Mouse (Mus musculus): ENCODE measurements around the gene Gm4131. TPM values are rescaled to one million over a fixed set of nuclear protein-coding genes. Genes with fewer than 3 reads are reported as not detected.
A peak's percentile ranks its signal among the peaks of the same experiment; 100 is the strongest.

Gene Gm4131
- polyA plus RNA-seq, 1 experiment from 2014 or later = not detected

- ATAC-seq (replicated peaks; ENCODE audit: low FRiP score, low TSS enrichment, low read depth) (0 out of 2 replicates have a peak, but pooled peaks have one; percentile 50), DNase-seq (ENCODE audit: low spot score) (no peak)
- Histone ChIP-seq H3K9ac (ENCODE audit: low read length) (no peak overlapping the region), H3K4me1 (replicated peaks; ENCODE audit: control insufficient read depth, insufficient read depth, low read length) (no peaks in the 10 kb centered on the region), H3K4me3 (ENCODE audit: low read depth, low read length) (no peak overlapping the region), H3K27ac (ENCODE audit: low read depth) (no peak overlapping the region), H3K9me3 (ENCODE audit: control insufficient read depth, low read length) (no peaks in the 10 kb centered on the region), H3K36me3 (ENCODE audit: control insufficient read depth, insufficient read depth, low read length) (no peaks in the 10 kb centered on the region), H3K4me2 (ENCODE audit: low read length) (no peak overlapping the region), H3K27me3 (replicated peaks; ENCODE audit: control insufficient read depth, insufficient read depth, low read length) (no peaks in the 10 kb centered on the region)
- WGBS = 23% methylated on average over 9 of the region's 9 CpGs
Observed at GRCm38 (mm10) chr14:62464966-62465365, 101.8 kb downstream of the Gm4131 start.

GRCm38 (mm10) chr14:62459541-62459940 is 107.2 kb downstream of the Gm4131 start:
- no peak overlapping the region for H3K9ac ChIP-seq (ENCODE audit: low read length)
- no peak for DNase-seq (ENCODE audit: low spot score)
- WGBS = 66% methylated on average over 11 of the region's 11 CpGs

GRCm38 (mm10) chr14:62457420-62458181 is 109.1 kb downstream of the Gm4131 start:
- H3K4me2 ChIP-seq (ENCODE audit: low read length) = peak overlapping the region; percentile 34
- no peaks in the 10 kb centered on the region for H3K36me3 ChIP-seq (ENCODE audit: control insufficient read depth, insufficient read depth, low read length)
- no peak overlapping the region for H3K9ac ChIP-seq (ENCODE audit: low read length)
- peak; percentile 75; the same call in 1 of the 2 replicates for ATAC-seq (replicated peaks; ENCODE audit: low FRiP score, low TSS enrichment, low read depth)
- no peak overlapping the region for H3K4me3 ChIP-seq (ENCODE audit: low read depth, low read length)
- H3K4me1 ChIP-seq (replicated peaks; ENCODE audit: control insufficient read depth, insufficient read depth, low read length) = no peaks in the 10 kb centered on the region
- H3K27me3 ChIP-seq (replicated peaks; ENCODE audit: control insufficient read depth, insufficient read depth, low read length) = no peaks in the 10 kb centered on the region
- 18% methylated on average over 22 of the region's 22 CpGs for WGBS
- H3K27ac ChIP-seq (ENCODE audit: low read depth) = no peak overlapping the region
- no peaks in the 10 kb centered on the region for H3K9me3 ChIP-seq (ENCODE audit: control insufficient read depth, low read length)
- DNase-seq (ENCODE audit: low spot score) = peak; percentile 91

More at GRCm38 (mm10) chr14:62459541-62459940, 107.2 kb downstream of the Gm4131 start:
- H3K27ac ChIP-seq (ENCODE audit: low read depth) = no peak overlapping the region
- no peaks in the 10 kb centered on the region for H3K27me3 ChIP-seq (replicated peaks; ENCODE audit: control insufficient read depth, insufficient read depth, low read length)
- H3K4me3 ChIP-seq (ENCODE audit: low read depth, low read length) = no peak overlapping the region
- no peaks in the 10 kb centered on the region for H3K4me1 ChIP-seq (replicated peaks; ENCODE audit: control insufficient read depth, insufficient read depth, low read length)
- H3K36me3 ChIP-seq (ENCODE audit: control insufficient read depth, insufficient read depth, low read length) = no peaks in the 10 kb centered on the region
- H3K4me2 ChIP-seq (ENCODE audit: low read length) = no peak overlapping the region
- no peaks in the 10 kb centered on the region for H3K9me3 ChIP-seq (ENCODE audit: control insufficient read depth, low read length)
- ATAC-seq (replicated peaks; ENCODE audit: low FRiP score, low TSS enrichment, low read depth) = no peak

- no peak within 1 kb of the TSS for H3K4me3 ChIP-seq (ENCODE audit: low read depth, low read length)
- DNase-seq (ENCODE audit: low spot score) (no peak), ATAC-seq (replicated peaks; ENCODE audit: low FRiP score, low TSS enrichment, low read depth) (no peak)
- H3K4me1 ChIP-seq (replicated peaks; ENCODE audit: control insufficient read depth, insufficient read depth, low read length) = no peaks in the 10 kb centered on the region
- no peaks in the 10 kb centered on the region for H3K9me3 ChIP-seq (ENCODE audit: control insufficient read depth, low read length)
- peak within 1 kb of the TSS; percentile 34 for H3K4me2 ChIP-seq (ENCODE audit: low read length)
- no peak within 1 kb of the TSS for H3K9ac ChIP-seq (ENCODE audit: low read length)
- H3K36me3 ChIP-seq (ENCODE audit: control insufficient read depth, insufficient read depth, low read length) = no peaks in the 10 kb centered on the region
- H3K27me3 ChIP-seq (replicated peaks; ENCODE audit: control insufficient read depth, insufficient read depth, low read length) = no peaks in the 10 kb centered on the region
- WGBS = 54% methylated on average over 9 of the region's 9 CpGs
- H3K27ac ChIP-seq (ENCODE audit: low read depth) = no peak within 1 kb of the TSS
Observed at GRCm38 (mm10) chr14:62456239-62456747, 110.4 kb downstream of the Gm4131 start, which contains the start of gene Gucy1b2. Gucy1b2 (minus strand) TSS chr14:62456289.

- WGBS = 60% methylated on average over 5 of the region's 5 CpGs
- Histone ChIP-seq H3K27ac (ENCODE audit: low read depth) (no peak overlapping the region), H3K36me3 (ENCODE audit: control insufficient read depth, insufficient read depth, low read length) (no peaks in the 10 kb centered on the region), H3K4me3 (ENCODE audit: low read depth, low read length) (no peak overlapping the region), H3K27me3 (replicated peaks; ENCODE audit: control insufficient read depth, insufficient read depth, low read length) (no peaks in the 10 kb centered on the region), H3K9ac (ENCODE audit: low read length) (no peak overlapping the region), H3K4me2 (ENCODE audit: low read length) (no peak overlapping the region), H3K9me3 (ENCODE audit: control insufficient read depth, low read length) (no peaks in the 10 kb centered on the region), H3K4me1 (replicated peaks; ENCODE audit: control insufficient read depth, insufficient read depth, low read length) (no peaks in the 10 kb centered on the region)
- DNase-seq (ENCODE audit: low spot score) (no peak), ATAC-seq (replicated peaks; ENCODE audit: low FRiP score, low TSS enrichment, low read depth) (no peak)
Observed at GRCm38 (mm10) chr14:62455570-62455879, 111.2 kb downstream of the Gm4131 start.

- no peak for ATAC-seq (replicated peaks; ENCODE audit: low FRiP score, low TSS enrichment, low read depth)
- WGBS = 55% methylated on average over 9 of the region's 9 CpGs
- H3K36me3 ChIP-seq (ENCODE audit: control insufficient read depth, insufficient read depth, low read length) = no peaks in the 10 kb centered on the region
- H3K4me3 ChIP-seq (ENCODE audit: low read depth, low read length) = no peak overlapping the region
- H3K4me1 ChIP-seq (replicated peaks; ENCODE audit: control insufficient read depth, insufficient read depth, low read length) = no peaks in the 10 kb centered on the region
- no peaks in the 10 kb centered on the region for H3K9me3 ChIP-seq (ENCODE audit: control insufficient read depth, low read length)
- no peak overlapping the region for H3K4me2 ChIP-seq (ENCODE audit: low read length)
- H3K27ac ChIP-seq (ENCODE audit: low read depth) = no peak overlapping the region
- no peaks in the 10 kb centered on the region for H3K27me3 ChIP-seq (replicated peaks; ENCODE audit: control insufficient read depth, insufficient read depth, low read length)
- H3K9ac ChIP-seq (ENCODE audit: low read length) = no peak overlapping the region
- DNase-seq (ENCODE audit: low spot score) = no peak
Observed at GRCm38 (mm10) chr14:62454760-62455569, 111.8 kb downstream of the Gm4131 start.

- no peaks in the 10 kb centered on the region for H3K9me3 ChIP-seq (ENCODE audit: control insufficient read depth, low read length)
- H3K36me3 ChIP-seq (ENCODE audit: control insufficient read depth, insufficient read depth, low read length) = no peaks in the 10 kb centered on the region
- ATAC-seq (replicated peaks; ENCODE audit: low FRiP score, low TSS enrichment, low read depth) = no peak
- no peak overlapping the region for H3K4me3 ChIP-seq (ENCODE audit: low read depth, low read length)
- no peaks in the 10 kb centered on the region for H3K27me3 ChIP-seq (replicated peaks; ENCODE audit: control insufficient read depth, insufficient read depth, low read length)
- H3K27ac ChIP-seq (ENCODE audit: low read depth) = no peak overlapping the region
- no peak overlapping the region for H3K9ac ChIP-seq (ENCODE audit: low read length)
- no peaks in the 10 kb centered on the region for H3K4me1 ChIP-seq (replicated peaks; ENCODE audit: control insufficient read depth, insufficient read depth, low read length)
- WGBS = 56% methylated on average over 3 of the region's 3 CpGs
- no peak overlapping the region for H3K4me2 ChIP-seq (ENCODE audit: low read length)
- no peak for DNase-seq (ENCODE audit: low spot score)
Observed at GRCm38 (mm10) chr14:62454136-62454535, 112.6 kb downstream of the Gm4131 start.

GRCm38 (mm10) chr14:62453276-62453675 is 113.4 kb downstream of the Gm4131 start:
- ATAC-seq (replicated peaks; ENCODE audit: low FRiP score, low TSS enrichment, low read depth) = no peak
- no peak overlapping the region for H3K4me3 ChIP-seq (ENCODE audit: low read depth, low read length)

More at GRCm38 (mm10) chr14:62453276-62453675, 113.4 kb downstream of the Gm4131 start:
- Histone ChIP-seq H3K36me3 (ENCODE audit: control insufficient read depth, insufficient read depth, low read length) (no peaks in the 10 kb centered on the region), H3K27ac (ENCODE audit: low read depth) (no peak overlapping the region), H3K27me3 (replicated peaks; ENCODE audit: control insufficient read depth, insufficient read depth, low read length) (no peaks in the 10 kb centered on the region), H3K4me1 (replicated peaks; ENCODE audit: control insufficient read depth, insufficient read depth, low read length) (no peaks in the 10 kb centered on the region), H3K9ac (ENCODE audit: low read length) (no peak overlapping the region), H3K9me3 (ENCODE audit: control insufficient read depth, low read length) (no peaks in the 10 kb centered on the region), H3K4me2 (ENCODE audit: low read length) (no peak overlapping the region)
- no peak for DNase-seq (ENCODE audit: low spot score)
- WGBS = 81% methylated on average over 11 of the region's 11 CpGs

Measured in intestine, embryonic 14.5 days (tissue).